Mouse (Mus musculus): ENCODE results near the gene Surf1. TPM values are rescaled to one million over a fixed set of nuclear protein-coding genes. Genes with fewer than 3 reads are reported as not detected.

Surf1 gene
- polyA plus RNA-seq, 1 experiment from 2014 or later: 54.2 TPM

DNA sequence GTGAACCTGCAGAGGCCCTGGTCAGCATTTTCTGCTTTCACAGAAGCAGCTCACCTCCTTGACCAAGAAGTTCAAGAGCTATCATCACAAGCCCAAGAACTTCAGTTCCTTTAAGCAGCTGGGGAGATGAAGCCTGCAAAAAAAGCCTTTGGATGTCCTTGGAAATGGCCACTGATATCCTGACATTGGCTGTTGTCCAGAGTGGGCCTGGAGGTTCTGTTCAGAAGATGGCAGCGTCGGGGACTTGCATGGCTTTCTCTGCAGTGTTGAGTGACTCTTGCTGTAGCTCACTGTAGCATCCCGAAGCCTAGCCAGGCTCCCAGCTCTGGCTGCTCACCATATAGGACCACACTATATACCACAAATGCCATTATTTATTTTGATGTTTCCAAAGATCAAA lies 3.4 kb upstream of the Surf1 start:
- Histone ChIP-seq H3K27ac (no peak overlapping the region), H3K4me2 (replicated peaks) (no peak overlapping the region), H3K9ac (no peak overlapping the region), H3K9me3 (no peaks in the 10 kb centered on the region), H3K4me3 (no peak overlapping the region), H3K27me3 (no peaks in the 10 kb centered on the region), H3K4me1 (peaks cover 22% of the 10 kb centered on the region), H3K36me3 (peaks cover 66% of the 10 kb centered on the region)
- WGBS: 96% methylated on average over 3 of the region's 3 CpGs
- no peak for ATAC-seq (ENCODE audit: insufficient number of reproducible peaks, insufficient read depth, low FRiP score, low TSS enrichment)

DNA sequence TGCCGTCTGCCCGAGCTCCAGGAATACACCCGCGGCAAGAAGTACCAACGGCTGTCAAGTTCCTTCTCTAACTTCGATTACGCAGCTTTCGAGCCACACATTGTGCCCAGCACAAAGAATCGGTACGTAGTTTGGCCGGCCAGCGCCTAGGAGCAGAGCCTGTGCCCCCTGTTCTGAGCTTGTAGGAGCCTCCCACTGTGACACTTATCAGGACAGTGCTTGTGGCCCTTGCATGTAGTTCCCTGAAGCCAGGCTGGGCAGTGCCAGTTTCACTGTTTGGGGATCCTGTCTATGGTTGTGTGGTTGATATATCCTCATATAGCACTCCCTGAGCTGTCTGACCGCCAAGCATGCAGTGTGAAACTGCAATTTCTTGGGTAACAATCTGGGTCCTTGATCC lies 408 bp upstream of the Surf1 start:
- Histone ChIP-seq H3K27me3 (no peaks in the 10 kb centered on the region), H3K4me1 (peaks cover 29% of the 10 kb centered on the region), H3K36me3 (peaks cover 66% of the 10 kb centered on the region), H3K9ac (peak overlapping the region; percentile 66), H3K4me2 (replicated peaks) (peak overlapping the region; percentile 96), H3K27ac (peak overlapping the region; percentile 65), H3K9me3 (no peaks in the 10 kb centered on the region), H3K4me3 (peak overlapping the region; percentile 78)
- no peak for ATAC-seq (ENCODE audit: insufficient number of reproducible peaks, insufficient read depth, low FRiP score, low TSS enrichment)
- WGBS: 2% methylated on average over 13 of the region's 13 CpGs

DNA sequence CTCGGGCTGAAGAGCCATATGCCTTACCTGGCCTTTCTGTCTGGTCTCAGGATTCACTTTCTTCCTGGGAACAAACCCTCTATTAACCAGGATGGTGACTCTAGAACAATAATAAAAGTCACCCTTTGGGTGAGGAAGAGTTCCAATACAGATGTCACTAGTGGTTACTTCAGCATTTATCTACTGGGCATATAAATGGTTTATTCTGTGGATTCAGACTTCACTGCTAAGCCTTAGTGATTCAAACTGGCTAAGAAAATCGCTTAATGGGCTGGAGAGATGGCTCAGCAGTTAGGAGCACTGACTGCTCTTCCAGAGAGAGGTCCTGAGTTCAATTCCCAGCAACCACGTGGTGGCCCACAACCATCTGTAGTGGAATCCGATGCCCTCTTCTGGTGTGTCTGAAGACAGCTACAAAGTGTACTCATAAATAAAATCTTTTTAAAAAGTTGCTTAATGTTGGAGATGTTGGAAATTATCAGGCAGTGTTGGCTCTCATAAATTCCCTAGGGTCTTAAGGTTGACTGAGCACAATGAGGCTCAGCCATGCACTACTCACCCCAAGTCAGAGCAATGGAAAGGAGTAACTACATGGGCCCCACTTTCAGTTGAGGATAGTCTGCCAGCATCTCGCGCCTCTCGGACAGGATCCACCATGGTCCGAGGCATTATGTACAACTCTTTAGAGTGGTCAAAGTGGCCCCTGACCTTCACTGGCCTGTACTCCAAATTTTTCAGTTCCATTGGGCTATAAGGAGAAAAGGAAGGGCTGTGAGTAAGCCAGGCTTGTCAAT lies 2.0 kb downstream of the Surf1 start:
- Histone ChIP-seq H3K36me3 (peaks cover 45% of the 10 kb centered on the region), H3K4me3 (no peak overlapping the region), H3K27ac (no peak overlapping the region), H3K27me3 (no peaks in the 10 kb centered on the region), H3K4me1 (peaks cover 35% of the 10 kb centered on the region), H3K9ac (no peak overlapping the region), H3K9me3 (no peaks in the 10 kb centered on the region), H3K4me2 (replicated peaks) (peak overlapping the region; percentile 96; the same call in 1 of the 2 replicates)
- ATAC-seq (ENCODE audit: insufficient number of reproducible peaks, insufficient read depth, low FRiP score, low TSS enrichment): no peak
- 61% methylated on average over 8 of the region's 8 CpGs for WGBS

DNA sequence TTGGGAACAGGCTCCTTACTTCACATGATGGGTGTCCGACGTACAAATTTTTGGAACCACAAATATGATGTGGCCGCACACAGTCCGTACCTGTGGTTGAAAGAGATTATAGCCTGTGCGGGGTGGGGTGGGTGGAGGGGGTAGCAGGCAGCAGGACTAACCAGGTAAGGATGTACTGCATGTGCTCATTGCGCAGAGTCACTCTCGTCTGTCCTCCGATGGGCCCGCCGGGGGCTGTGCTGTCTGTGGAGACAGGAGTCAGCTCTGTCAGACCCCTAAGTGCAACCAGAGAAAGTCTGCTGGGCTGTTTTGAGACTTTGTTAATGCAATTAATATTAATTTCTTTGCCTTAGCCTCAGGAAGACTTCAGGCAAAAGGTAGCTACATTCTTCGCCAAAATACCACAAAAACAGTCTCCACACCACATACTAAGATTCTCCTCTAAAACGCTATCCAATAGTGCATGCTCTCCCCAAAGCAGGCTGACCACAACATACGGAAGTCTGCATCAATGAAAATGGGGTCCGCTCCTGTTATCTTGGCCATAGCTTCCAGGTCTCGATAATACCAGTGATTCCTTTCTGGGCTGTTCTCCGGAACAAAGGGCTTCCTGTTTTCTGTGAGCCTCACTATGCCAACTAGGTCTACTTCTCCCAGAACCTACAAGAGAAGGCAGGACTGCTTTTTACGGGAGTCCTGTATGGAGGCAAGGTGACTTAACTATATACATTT lies 2.7 kb downstream of the Surf1 start:
- H3K9me3 ChIP-seq: no peaks in the 10 kb centered on the region
- H3K4me1 ChIP-seq: peaks cover 43% of the 10 kb centered on the region
- no peak for ATAC-seq (ENCODE audit: insufficient number of reproducible peaks, insufficient read depth, low FRiP score, low TSS enrichment)
- H3K9ac ChIP-seq: no peak overlapping the region
- no peak overlapping the region for H3K4me2 ChIP-seq (replicated peaks)
- whole genome bisulfite sequencing: 81% methylated on average over 17 of the region's 17 CpGs
- H3K27ac ChIP-seq: no peak overlapping the region
- H3K4me3 ChIP-seq: no peak overlapping the region
- H3K27me3 ChIP-seq: no peaks in the 10 kb centered on the region
- H3K36me3 ChIP-seq: peaks cover 38% of the 10 kb centered on the region

DNA sequence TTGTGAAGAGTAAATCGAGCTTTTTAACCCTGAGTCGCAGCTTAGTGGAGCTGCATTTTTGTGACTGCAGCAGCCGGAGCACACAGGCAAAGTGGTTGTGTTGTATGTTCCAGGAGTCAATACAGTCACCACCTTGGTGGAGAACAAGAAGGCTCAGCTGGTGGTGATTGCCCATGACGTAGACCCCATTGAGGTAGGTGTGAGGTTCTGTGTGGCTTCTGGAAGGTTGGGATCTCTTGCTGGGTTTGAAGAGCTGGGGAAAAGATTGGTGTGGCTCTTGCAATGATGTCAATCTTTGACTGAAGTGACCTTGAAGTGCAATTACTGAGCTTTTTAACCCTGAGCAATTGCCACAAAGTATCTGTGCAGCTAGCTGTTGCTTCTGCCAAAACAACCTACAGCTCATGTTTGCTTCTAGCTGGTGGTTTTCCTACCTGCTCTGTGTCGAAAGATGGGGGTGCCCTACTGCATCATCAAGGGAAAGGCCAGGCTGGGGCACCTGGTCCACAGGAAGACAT lies 4.0 kb downstream of the Surf1 start:
- no peak overlapping the region for H3K27ac ChIP-seq
- peak overlapping the region; percentile 98 for H3K4me2 ChIP-seq (replicated peaks)
- WGBS: 71% methylated on average over 5 of the region's 5 CpGs
- H3K9ac ChIP-seq: peak overlapping the region; percentile 98
- no peaks in the 10 kb centered on the region for H3K27me3 ChIP-seq
- H3K36me3 ChIP-seq: peaks cover 45% of the 10 kb centered on the region
- H3K4me3 ChIP-seq: peak overlapping the region; percentile 92
- H3K9me3 ChIP-seq: no peaks in the 10 kb centered on the region
- H3K4me1 ChIP-seq: peaks cover 39% of the 10 kb centered on the region
- no peak for ATAC-seq (ENCODE audit: insufficient number of reproducible peaks, insufficient read depth, low FRiP score, low TSS enrichment)

DNA sequence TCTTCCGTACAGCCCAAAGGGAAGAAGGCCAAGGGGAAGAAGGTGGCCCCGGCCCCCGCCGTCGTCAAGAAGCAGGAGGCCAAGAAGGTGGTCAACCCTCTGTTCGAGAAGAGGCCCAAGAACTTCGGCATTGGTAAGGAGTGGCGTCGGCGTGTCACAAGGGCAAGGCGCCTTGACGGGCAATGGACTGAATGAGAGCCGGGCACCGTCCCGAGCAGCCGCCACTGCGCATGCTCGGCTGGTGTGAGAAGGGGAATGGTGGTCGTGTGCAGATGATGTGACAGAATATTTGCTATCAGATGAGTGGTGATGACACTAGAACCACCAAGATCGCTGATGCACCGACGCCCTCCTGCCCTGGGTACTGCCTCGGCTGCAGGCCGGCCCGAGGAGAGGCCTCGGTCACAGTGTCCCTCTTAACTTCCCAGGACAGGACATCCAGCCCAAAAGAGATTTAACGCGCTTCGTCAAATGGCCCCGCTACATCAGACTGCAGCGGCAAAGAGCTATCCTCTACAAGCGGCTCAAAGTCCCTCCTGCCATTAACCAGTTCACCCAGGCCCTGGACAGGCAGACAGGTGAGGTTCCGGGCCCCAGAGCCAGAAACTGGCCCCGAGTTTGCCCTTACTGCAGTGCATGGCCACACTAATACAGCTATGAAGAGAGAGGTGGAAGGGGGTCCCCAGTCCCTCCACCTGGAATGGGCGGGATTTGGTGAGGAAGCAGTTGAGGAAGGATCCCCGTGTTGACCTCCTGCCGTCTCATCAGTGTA lies 5.2 kb downstream of the Surf1 start:
- 0 out of 2 replicates have a peak, but pooled peaks have one; percentile 10 for ATAC-seq (ENCODE audit: insufficient number of reproducible peaks, insufficient read depth, low FRiP score, low TSS enrichment)
- peaks cover 33% of the 10 kb centered on the region for H3K4me1 ChIP-seq
- H3K36me3 ChIP-seq: peaks cover 55% of the 10 kb centered on the region
- WGBS: 2% methylated on average over 37 of the region's 37 CpGs
- H3K27me3 ChIP-seq: no peaks in the 10 kb centered on the region
- no peaks in the 10 kb centered on the region for H3K9me3 ChIP-seq
- peak overlapping the region; percentile 94 for H3K27ac ChIP-seq
- peak overlapping the region; percentile 98 for H3K4me2 ChIP-seq (replicated peaks)
- peak overlapping the region; percentile 92 for H3K4me3 ChIP-seq
- H3K9ac ChIP-seq: peak overlapping the region; percentile 98

DNA sequence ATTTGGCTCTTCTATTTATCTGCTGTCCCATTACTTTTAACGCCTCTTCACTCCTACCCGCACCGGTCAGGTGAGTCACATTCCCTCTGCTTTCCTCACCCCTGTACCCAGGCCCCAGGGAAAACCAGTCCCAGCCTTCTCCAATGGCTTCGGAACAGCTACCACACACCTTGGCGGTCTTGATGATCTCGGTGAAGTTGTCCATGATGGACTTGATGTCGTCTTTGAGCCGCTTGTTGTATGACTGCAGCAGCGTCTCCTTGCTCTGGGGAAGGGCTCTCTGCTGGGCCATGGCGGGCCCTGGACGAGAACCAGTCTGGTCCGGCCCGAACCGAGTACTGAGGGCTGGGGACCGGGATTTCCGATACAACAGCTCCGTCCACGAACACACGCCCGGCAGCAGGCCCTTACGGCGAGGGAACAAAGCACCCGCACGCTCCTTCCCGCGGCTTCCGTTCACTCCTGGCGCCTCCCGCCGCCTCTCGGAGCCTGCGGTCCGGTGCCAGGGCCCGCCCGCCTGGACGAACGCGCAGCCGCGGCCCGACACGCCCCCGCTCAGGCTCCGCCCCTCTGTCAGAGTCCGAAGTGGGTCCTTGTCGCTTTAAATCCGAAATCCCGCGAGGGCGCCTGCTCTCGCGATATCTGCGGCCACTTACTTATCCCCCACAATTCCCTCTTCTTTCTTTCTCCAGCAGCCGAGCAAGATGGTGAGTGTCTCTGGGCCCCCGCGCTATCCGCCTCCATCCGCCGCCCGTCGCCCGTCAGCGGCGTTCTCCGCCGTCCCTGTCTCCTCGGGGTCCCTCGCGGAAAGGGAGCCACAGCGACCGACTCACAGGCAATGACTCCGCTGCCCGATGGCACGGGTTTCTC lies 6.0 kb downstream of the Surf1 start, which contains the start of the genes Med22 and Rpl7a:
TSS of gene Med22 (minus strand) at position 554 of the 870 bp plus-strand sequence.
TSS of gene Rpl7a (plus strand) at position 641 of the 870 bp plus-strand sequence.
- peak within 1 kb of the TSS; percentile 98 for H3K9ac ChIP-seq
- WGBS: under 1% methylated on average over 74 of the region's 74 CpGs
- peak; percentile 65 for ATAC-seq (ENCODE audit: insufficient number of reproducible peaks, insufficient read depth, low FRiP score, low TSS enrichment)
- H3K4me3 ChIP-seq: peak within 1 kb of the TSS; percentile 92
- H3K4me2 ChIP-seq (replicated peaks): peak within 1 kb of the TSS; percentile 98
- no peaks in the 10 kb centered on the region for H3K27me3 ChIP-seq
- peak within 1 kb of the TSS; percentile 94 for H3K27ac ChIP-seq
- H3K36me3 ChIP-seq: peaks cover 64% of the 10 kb centered on the region
- no peaks in the 10 kb centered on the region for H3K9me3 ChIP-seq
- peaks cover 30% of the 10 kb centered on the region for H3K4me1 ChIP-seq

DNA sequence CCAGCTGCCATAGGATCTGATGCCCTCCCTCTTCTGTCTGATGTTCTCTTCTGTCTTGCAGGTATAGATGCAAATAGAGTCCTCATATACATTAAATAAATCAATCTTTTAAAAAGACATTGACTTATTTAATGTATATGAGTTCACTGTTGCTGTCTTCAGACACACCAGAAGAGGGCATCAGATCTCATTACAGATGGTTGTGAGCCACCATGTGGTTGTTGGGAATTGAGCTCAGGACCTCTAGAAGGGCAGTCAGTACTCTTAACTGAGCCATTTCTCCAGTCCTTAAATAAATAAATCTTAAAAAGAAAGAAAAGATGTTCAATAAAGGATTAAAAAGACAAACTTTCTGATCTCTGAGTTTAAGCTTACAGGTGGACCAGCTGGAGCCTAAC lies 6.9 kb downstream of the Surf1 start:
- peak overlapping the region; percentile 81 for H3K27ac ChIP-seq
- peak overlapping the region; percentile 86 for H3K9ac ChIP-seq
- ATAC-seq (ENCODE audit: insufficient number of reproducible peaks, insufficient read depth, low FRiP score, low TSS enrichment): no peak
- no peaks in the 10 kb centered on the region for H3K27me3 ChIP-seq
- H3K4me2 ChIP-seq (replicated peaks): peak overlapping the region; percentile 78
- H3K9me3 ChIP-seq: no peaks in the 10 kb centered on the region
- H3K36me3 ChIP-seq: peaks cover 67% of the 10 kb centered on the region
- H3K4me3 ChIP-seq: peak overlapping the region; percentile 92
- H3K4me1 ChIP-seq: peaks cover 26% of the 10 kb centered on the region

DNA sequence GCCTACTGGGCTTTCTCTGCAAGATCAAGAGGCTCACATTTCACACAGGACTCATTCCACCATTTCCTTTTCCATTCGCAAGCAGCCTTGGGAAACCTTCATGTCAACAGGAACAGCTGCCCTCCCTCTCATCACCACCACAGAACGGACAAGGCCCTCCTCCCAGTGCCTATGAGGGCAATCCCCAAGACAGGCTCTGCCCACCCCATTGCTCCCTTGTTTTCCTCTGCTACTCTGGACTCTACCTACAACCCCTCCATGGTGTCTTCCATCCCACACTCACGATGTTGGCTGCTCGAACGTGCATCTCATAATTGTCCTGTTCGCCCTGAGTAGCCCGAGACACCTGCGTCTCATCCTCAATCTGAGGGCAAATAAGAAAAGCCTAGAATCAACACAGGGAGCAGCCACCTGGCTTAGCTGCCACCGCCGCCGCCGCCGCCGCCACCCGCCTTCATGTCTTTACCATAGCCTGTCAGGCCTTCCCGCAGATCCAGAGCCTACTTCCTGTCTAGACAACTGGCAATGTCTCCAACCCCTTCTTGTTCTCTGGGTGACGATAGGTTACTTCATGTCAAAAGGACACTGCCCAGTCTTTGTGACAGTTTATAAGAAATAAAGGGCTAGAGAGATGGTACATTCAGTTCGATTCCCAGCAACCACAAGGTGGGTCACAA lies 7.5 kb downstream of the Surf1 start:
- WGBS: 81% methylated on average over 18 of the region's 18 CpGs
- no peak for ATAC-seq (ENCODE audit: insufficient number of reproducible peaks, insufficient read depth, low FRiP score, low TSS enrichment)

DNA sequence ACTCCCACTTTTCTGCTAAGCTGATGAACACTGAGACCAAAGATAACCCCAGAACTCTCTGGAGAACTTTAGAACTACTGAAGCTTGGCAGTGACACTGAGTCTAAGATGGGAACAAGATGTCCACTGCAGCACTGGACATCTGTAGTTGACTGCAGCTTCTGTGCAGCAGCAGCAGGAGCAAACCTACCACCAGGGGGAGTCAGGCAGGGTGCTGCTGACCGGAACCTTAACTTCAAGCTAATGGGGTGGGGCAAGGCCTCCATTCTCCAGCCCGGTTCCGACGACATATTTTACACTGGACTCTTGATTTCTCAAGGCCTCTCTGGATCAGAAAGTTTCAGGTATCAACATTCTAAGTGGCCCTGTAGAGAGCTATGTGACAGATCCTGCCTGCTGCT lies 9.2 kb downstream of the Surf1 start:
- Histone ChIP-seq H3K4me3 (no peak overlapping the region), H3K36me3 (peaks cover 47% of the 10 kb centered on the region), H3K9me3 (no peaks in the 10 kb centered on the region), H3K4me2 (replicated peaks) (no peak overlapping the region), H3K4me1 (peaks cover 31% of the 10 kb centered on the region), H3K9ac (no peak overlapping the region), H3K27me3 (no peaks in the 10 kb centered on the region), H3K27ac (no peak overlapping the region)
- ATAC-seq (ENCODE audit: insufficient number of reproducible peaks, insufficient read depth, low FRiP score, low TSS enrichment): no peak
- 67% methylated on average over 4 of the region's 4 CpGs for WGBS

More for the DNA sequence above, 7.5 kb downstream of the Surf1 start:
- peaks cover 64% of the 10 kb centered on the region for H3K36me3 ChIP-seq
- H3K27me3 ChIP-seq: no peaks in the 10 kb centered on the region
- H3K4me2 ChIP-seq (replicated peaks): peak overlapping the region; percentile 78
- H3K4me3 ChIP-seq: peak overlapping the region; percentile 92
- peak overlapping the region; percentile 86; the same call in 1 of the 2 replicates for H3K9ac ChIP-seq
- H3K9me3 ChIP-seq: no peaks in the 10 kb centered on the region
- no peak overlapping the region for H3K27ac ChIP-seq
- H3K4me1 ChIP-seq: peaks cover 28% of the 10 kb centered on the region

All from embryonic facial prominence, embryonic 12.5 days (tissue).